Mouse (Mus musculus): ENCODE results near the gene Intu. TPM values are rescaled to one million over a fixed set of nuclear protein-coding genes. Genes with fewer than 3 reads are reported as not detected.

Gene Intu
- 5.8 and 6.1 TPM in 2 replicates for polyA plus RNA-seq (2014; fragmentation: Nextera tagmentation; extraction: Ambion mirVana)

DNA sequence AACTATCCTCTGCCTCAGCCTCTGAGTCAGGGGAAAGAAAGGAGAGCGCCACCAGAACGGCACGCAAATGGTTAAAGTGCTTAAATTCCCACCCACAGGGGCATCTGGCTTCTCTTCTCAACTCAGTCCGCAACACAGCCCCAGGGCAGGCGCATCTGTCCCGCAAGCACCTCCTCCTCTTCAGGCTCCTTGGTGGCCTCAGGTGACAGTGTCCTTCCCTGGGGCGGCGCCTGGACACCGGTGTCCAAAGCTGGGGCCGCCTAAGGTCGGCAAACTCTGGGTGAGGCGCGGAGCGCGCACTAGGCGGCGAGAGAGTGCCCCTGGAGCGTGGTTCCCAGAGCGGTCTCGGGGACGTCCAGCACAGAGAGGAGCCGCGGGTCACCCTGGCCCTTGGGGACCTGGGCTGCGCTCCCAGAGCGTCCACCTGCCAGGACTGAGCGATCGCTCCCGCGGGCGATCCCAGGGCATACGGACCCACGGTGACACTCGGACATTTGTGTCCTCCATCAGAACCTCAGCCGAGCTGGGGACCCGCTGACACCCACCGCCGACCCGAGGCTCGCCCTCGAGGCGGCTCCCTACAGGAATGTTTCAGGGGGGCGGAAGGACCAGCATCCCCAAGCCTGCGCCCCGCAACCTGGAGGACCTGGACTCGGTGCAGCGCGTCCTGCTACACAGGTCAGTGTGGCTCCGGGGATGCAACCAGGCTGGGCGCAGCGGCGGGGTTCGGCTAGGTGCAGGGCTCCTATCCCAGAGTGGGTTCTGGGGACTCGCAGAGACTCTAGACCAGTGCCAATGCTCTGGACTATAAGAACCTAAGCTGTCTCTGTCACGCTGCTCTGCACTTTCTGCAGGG is at the start of gene Intu:
Gene Intu (plus strand): TSS at position 1 of the 856 bp plus-strand sequence.
- Histone ChIP-seq H3K9ac (ENCODE audit: low read length) (peak within 1 kb of the TSS; percentile 43), H3K9me3 (ENCODE audit: control insufficient read depth, low read length) (no peaks in the 10 kb centered on the region; the same call in 1 of the 2 replicates), H3K4me1 (ENCODE audit: control insufficient read depth, insufficient read depth, low read length) (peaks cover 12% of the 10 kb centered on the region; the same call in 1 of the 2 replicates), H3K4me2 (ENCODE audit: low read depth, severe bottlenecking) (peak within 1 kb of the TSS; percentile 99), H3K4me3 (ENCODE audit: low read depth, low read length) (peak within 1 kb of the TSS; percentile 51), H3K27ac (replicated peaks; ENCODE audit: low read depth, low read length) (no peak within 1 kb of the TSS), H3K27me3 (ENCODE audit: control insufficient read depth, insufficient read depth, low read length) (peaks cover 12% of the 10 kb centered on the region), H3K36me3 (ENCODE audit: control insufficient read depth, insufficient read depth, low read length) (no peaks in the 10 kb centered on the region)
- DNase-seq (ENCODE audit: low spot score) (peak; percentile 69), ATAC-seq (ENCODE audit: insufficient number of reproducible peaks, low FRiP score, low TSS enrichment, low read depth) (peak; percentile 71)
- WGBS: under 1% methylated on average over 54 of the region's 54 CpGs

DNA sequence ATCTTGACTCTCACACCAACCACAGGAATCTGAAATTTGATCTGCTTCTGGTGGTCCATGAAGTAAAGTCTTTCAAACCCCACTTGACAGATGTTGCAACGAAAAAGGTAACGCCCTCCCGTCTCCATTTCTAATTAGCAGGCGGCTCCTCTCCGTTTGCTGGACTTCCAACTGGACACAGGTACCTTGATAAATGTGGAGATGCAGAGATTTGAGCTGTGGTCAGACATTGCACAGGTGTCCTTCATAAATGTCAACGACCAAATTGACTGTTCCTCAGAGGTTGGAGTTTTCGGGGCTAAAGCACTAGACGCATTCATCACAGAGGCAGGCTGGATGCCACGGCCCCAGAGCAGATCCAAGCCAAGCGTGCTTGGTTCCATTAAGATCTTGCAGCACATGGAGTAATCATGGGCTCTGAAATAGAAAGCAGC is 47.8 kb upstream of the Intu start:
- no peak overlapping the region for H3K4me3 ChIP-seq (ENCODE audit: low read depth, low read length)

DNA sequence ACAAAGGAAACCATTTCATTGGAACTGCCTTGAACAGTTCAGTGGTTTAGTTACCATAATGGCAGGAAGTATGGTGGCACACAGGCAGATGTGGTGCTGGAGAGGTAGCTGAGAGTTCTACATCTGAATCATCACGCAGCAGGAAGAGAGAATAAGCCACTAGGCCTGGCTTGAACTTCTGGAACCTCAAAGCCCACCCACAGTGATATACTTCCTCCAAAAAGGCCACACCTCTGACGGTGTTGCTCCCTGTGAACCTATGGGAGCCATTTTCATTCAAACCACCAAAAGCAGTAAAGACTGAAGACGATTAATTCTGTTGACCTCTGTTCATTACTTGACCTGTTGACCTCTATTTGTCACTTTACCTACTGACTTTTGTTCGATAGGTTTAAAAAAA is 43.7 kb upstream of the Intu start:
- Histone ChIP-seq H3K4me1 (ENCODE audit: control insufficient read depth, insufficient read depth, low read length) (peaks cover 2% of the 10 kb centered on the region; the same call in 1 of the 2 replicates), H3K9ac (ENCODE audit: low read length) (no peak overlapping the region), H3K4me3 (ENCODE audit: low read depth, low read length) (no peak overlapping the region), H3K9me3 (ENCODE audit: control insufficient read depth, low read length) (no peaks in the 10 kb centered on the region), H3K4me2 (ENCODE audit: low read depth, severe bottlenecking) (no peak overlapping the region), H3K27ac (replicated peaks; ENCODE audit: low read depth, low read length) (no peak overlapping the region), H3K36me3 (ENCODE audit: control insufficient read depth, insufficient read depth, low read length) (no peaks in the 10 kb centered on the region), H3K27me3 (ENCODE audit: control insufficient read depth, insufficient read depth, low read length) (no peaks in the 10 kb centered on the region)
- ATAC-seq (ENCODE audit: insufficient number of reproducible peaks, low FRiP score, low TSS enrichment, low read depth) (no peak), DNase-seq (ENCODE audit: low spot score) (no peak)
- WGBS: 79% methylated on average over 4 of the region's 4 CpGs

More for the DNA sequence above, 47.8 kb upstream of the Intu start:
- no peaks in the 10 kb centered on the region for H3K27me3 ChIP-seq (ENCODE audit: control insufficient read depth, insufficient read depth, low read length)
- H3K4me1 ChIP-seq (ENCODE audit: control insufficient read depth, insufficient read depth, low read length): peaks cover 9% of the 10 kb centered on the region; the same call in 1 of the 2 replicates
- H3K4me2 ChIP-seq (ENCODE audit: low read depth, severe bottlenecking): peak overlapping the region; percentile 27
- no peak overlapping the region for H3K9ac ChIP-seq (ENCODE audit: low read length)
- peak overlapping the region; percentile 36 for H3K27ac ChIP-seq (replicated peaks; ENCODE audit: low read depth, low read length)
- ATAC-seq (ENCODE audit: insufficient number of reproducible peaks, low FRiP score, low TSS enrichment, low read depth) (peak; percentile 70; the same call in 1 of the 2 replicates), DNase-seq (ENCODE audit: low spot score) (peak; percentile 70)
- H3K36me3 ChIP-seq (ENCODE audit: control insufficient read depth, insufficient read depth, low read length): no peaks in the 10 kb centered on the region
- H3K9me3 ChIP-seq (ENCODE audit: control insufficient read depth, low read length): no peaks in the 10 kb centered on the region
- 11% methylated on average over 10 of the region's 10 CpGs for WGBS

DNA sequence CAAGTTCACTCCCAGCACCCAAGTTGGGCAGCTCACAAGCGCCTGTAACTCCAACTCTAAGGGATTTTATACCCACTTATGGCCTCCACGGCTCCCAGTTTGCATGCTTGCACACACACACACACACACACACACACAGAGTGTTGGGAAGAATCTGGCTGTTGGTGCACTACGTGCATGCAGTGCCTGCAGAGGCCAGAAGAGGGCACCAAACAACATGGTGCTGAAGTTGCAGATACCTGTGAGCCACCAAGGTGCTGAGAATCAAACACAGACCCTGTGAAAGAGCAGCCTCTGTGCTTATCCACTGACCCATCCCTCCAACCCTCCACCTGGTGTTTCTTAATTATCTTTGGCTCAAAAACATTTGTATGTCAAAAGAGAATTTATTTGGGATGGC is 39.3 kb upstream of the Intu start:
- Histone ChIP-seq H3K4me3 (ENCODE audit: low read depth, low read length) (no peak overlapping the region), H3K27ac (replicated peaks; ENCODE audit: low read depth, low read length) (no peak overlapping the region), H3K36me3 (ENCODE audit: control insufficient read depth, insufficient read depth, low read length) (no peaks in the 10 kb centered on the region), H3K4me2 (ENCODE audit: low read depth, severe bottlenecking) (no peak overlapping the region), H3K9me3 (ENCODE audit: control insufficient read depth, low read length) (no peaks in the 10 kb centered on the region), H3K9ac (ENCODE audit: low read length) (no peak overlapping the region), H3K4me1 (ENCODE audit: control insufficient read depth, insufficient read depth, low read length) (no peaks in the 10 kb centered on the region), H3K27me3 (ENCODE audit: control insufficient read depth, insufficient read depth, low read length) (no peaks in the 10 kb centered on the region)
- WGBS: 87% methylated on average over 3 of the region's 3 CpGs
- DNase-seq (ENCODE audit: low spot score): no peak
- no peak for ATAC-seq (ENCODE audit: insufficient number of reproducible peaks, low FRiP score, low TSS enrichment, low read depth)

DNA sequence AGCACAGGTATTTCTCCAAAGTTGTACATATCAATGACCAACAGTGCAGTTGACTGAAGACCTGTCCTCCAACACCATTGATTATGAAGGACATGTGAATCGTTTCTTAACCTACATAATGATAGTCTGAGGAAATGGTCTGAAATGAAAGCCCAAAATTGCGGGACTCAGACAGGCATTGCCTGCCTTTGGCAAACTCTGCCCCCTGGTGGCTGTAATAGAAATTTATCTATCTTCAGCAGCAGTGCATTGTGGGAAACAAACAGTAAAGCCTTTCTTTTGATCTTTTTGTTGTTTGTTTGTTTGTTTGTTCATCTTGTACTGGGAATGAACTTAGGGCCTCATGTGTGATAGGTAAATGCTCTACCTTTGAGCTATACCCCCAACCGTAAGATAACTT is 32.2 kb upstream of the Intu start:
- no peak for ATAC-seq (ENCODE audit: insufficient number of reproducible peaks, low FRiP score, low TSS enrichment, low read depth)
- H3K4me3 ChIP-seq (ENCODE audit: low read depth, low read length): no peak overlapping the region
- no peak for DNase-seq (ENCODE audit: low spot score)
- no peaks in the 10 kb centered on the region for H3K4me1 ChIP-seq (ENCODE audit: control insufficient read depth, insufficient read depth, low read length)
- 84% methylated on average over 3 of the region's 3 CpGs for WGBS
- no peak overlapping the region for H3K9ac ChIP-seq (ENCODE audit: low read length)
- H3K9me3 ChIP-seq (ENCODE audit: control insufficient read depth, low read length): no peaks in the 10 kb centered on the region
- H3K4me2 ChIP-seq (ENCODE audit: low read depth, severe bottlenecking): no peak overlapping the region
- no peaks in the 10 kb centered on the region for H3K27me3 ChIP-seq (ENCODE audit: control insufficient read depth, insufficient read depth, low read length)
- H3K36me3 ChIP-seq (ENCODE audit: control insufficient read depth, insufficient read depth, low read length): no peaks in the 10 kb centered on the region
- no peak overlapping the region for H3K27ac ChIP-seq (replicated peaks; ENCODE audit: low read depth, low read length)

DNA sequence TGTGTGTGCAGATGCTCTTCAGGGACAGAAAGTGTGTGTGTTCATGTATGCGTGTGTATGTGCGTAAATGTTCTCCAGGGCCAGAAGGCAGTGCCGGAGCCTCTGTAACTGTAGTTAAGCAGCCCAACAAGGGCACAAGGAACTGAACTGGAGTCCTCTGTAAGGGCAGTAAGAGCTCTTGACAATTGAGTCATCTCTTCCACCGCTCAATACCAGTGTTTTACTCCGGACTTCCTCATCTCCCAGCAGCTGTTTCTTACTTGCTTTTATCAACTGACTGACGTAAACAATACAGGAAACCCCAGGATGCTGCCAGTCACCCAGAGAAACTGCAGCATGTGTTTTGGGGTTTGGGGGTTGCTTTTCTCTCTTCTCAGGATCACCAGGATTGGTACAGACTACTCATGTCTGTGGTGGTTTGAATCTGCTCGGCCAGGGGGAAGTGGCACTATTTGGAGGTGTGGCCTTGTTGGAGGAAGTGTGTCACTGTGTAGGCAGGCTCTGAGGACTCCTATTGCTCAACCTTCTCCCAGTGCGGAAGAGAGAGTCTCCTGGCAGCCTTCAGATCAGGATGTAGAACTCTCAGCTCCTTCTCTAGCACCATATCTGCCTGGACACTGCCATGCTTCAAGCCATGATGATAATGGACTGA is 30.8 kb upstream of the Intu start:
- H3K4me2 ChIP-seq (ENCODE audit: low read depth, severe bottlenecking): no peak overlapping the region
- no peak for ATAC-seq (ENCODE audit: insufficient number of reproducible peaks, low FRiP score, low TSS enrichment, low read depth)
- DNase-seq (ENCODE audit: low spot score): no peak
- H3K9ac ChIP-seq (ENCODE audit: low read length): no peak overlapping the region
- no peak overlapping the region for H3K27ac ChIP-seq (replicated peaks; ENCODE audit: low read depth, low read length)
- H3K4me3 ChIP-seq (ENCODE audit: low read depth, low read length): no peak overlapping the region
- no peaks in the 10 kb centered on the region for H3K36me3 ChIP-seq (ENCODE audit: control insufficient read depth, insufficient read depth, low read length)
- H3K27me3 ChIP-seq (ENCODE audit: control insufficient read depth, insufficient read depth, low read length): no peaks in the 10 kb centered on the region
- no peaks in the 10 kb centered on the region for H3K9me3 ChIP-seq (ENCODE audit: control insufficient read depth, low read length)
- WGBS: 97% methylated on average over 8 of the region's 8 CpGs
- H3K4me1 ChIP-seq (ENCODE audit: control insufficient read depth, insufficient read depth, low read length): no peaks in the 10 kb centered on the region

DNA sequence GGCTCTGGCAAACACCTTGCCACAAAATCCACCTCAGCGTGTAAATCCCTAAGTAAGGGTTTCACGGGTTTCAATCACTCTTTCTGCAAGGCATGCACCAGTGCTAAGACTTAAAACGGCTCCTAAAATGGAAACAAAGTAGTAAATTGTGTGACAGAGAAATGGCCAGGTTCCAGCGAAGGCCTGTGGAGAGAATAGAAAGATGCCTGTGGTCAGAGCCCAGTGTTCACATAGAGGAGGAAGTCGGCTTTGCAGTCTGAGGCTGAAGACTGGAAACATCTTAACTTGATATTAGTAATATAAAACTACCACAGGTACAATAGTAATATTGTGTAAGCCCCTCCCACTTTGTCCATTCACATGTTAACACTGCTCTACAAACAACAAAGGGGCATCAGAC is 26.7 kb upstream of the Intu start:
- Histone ChIP-seq H3K9ac (ENCODE audit: low read length) (no peak overlapping the region), H3K27ac (replicated peaks; ENCODE audit: low read depth, low read length) (no peak overlapping the region)
- WGBS: 87% methylated on average over 5 of the region's 5 CpGs

DNA sequence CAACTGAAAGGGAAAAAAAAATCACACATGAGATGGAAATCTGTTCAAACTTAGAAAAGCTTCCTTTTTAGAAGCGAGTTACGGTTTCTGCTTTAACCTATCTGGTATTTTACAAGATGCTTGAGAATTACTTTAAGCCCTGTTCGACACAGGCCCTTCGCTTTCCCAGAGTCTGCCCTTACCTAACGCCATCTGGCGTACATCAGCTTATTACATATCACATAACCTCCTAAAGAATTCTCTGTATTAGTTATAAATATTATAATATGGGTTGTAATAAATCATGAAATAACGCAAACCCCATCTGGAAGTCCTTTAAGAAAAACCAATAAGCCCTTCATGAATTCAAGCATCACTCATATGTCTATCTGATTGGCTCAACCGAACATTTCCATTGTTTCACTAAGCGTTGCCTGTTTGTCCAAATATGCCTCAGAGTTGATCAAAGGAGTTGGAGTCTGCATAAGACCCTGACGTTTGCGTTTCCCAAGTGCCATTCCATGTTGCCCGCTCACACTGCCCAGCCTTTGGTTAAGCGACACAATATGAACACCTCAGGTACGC is 25.6 kb upstream of the Intu start:
- Histone ChIP-seq H3K27ac (replicated peaks; ENCODE audit: low read depth, low read length) (no peak overlapping the region), H3K9ac (ENCODE audit: low read length) (no peak overlapping the region), H3K36me3 (ENCODE audit: control insufficient read depth, insufficient read depth, low read length) (no peaks in the 10 kb centered on the region), H3K4me1 (ENCODE audit: control insufficient read depth, insufficient read depth, low read length) (no peaks in the 10 kb centered on the region), H3K4me2 (ENCODE audit: low read depth, severe bottlenecking) (no peak overlapping the region), H3K9me3 (ENCODE audit: control insufficient read depth, low read length) (no peaks in the 10 kb centered on the region), H3K4me3 (ENCODE audit: low read depth, low read length) (no peak overlapping the region), H3K27me3 (ENCODE audit: control insufficient read depth, insufficient read depth, low read length) (no peaks in the 10 kb centered on the region)
- 83% methylated on average over 14 of the region's 14 CpGs for WGBS
- ATAC-seq (ENCODE audit: insufficient number of reproducible peaks, low FRiP score, low TSS enrichment, low read depth) (no peak), DNase-seq (ENCODE audit: low spot score) (no peak)

More for the DNA sequence above, 26.7 kb upstream of the Intu start:
- no peak for ATAC-seq (ENCODE audit: insufficient number of reproducible peaks, low FRiP score, low TSS enrichment, low read depth)
- Histone ChIP-seq H3K27me3 (ENCODE audit: control insufficient read depth, insufficient read depth, low read length) (no peaks in the 10 kb centered on the region), H3K4me1 (ENCODE audit: control insufficient read depth, insufficient read depth, low read length) (no peaks in the 10 kb centered on the region), H3K36me3 (ENCODE audit: control insufficient read depth, insufficient read depth, low read length) (no peaks in the 10 kb centered on the region), H3K4me3 (ENCODE audit: low read depth, low read length) (no peak overlapping the region), H3K4me2 (ENCODE audit: low read depth, severe bottlenecking) (no peak overlapping the region), H3K9me3 (ENCODE audit: control insufficient read depth, low read length) (no peaks in the 10 kb centered on the region)
- DNase-seq (ENCODE audit: low spot score): no peak
